Mouse (Mus musculus) megakaryocyte-erythroid progenitor cell, adult 5-6 weeks (primary cell): Measurements from ENCODE around the gene Gm4767. TPM values are rescaled to one million over a fixed set of nuclear protein-coding genes. Genes with fewer than 3 reads are reported as not detected.
"Not testable (repeated sequence)": the region's sequence is repeated elsewhere in the genome, so short reads cannot be mapped to it uniquely, and the experiment has no call there.

Source experiments
- ATAC-seq: replicated peaks from 2 replicates; pipeline ENCODE4 v1.8.0; 2016; ENCODE audit warnings: mild to moderate bottlenecking, inconsistent platforms; ENCODE audit not compliant: severe bottlenecking, poor library complexity, low FRiP score, low TSS enrichment
- total RNA-seq, 2 experiments: library from RNA; stranded (forward) in 1 of 2; stranded (reverse) in 1 of 2; fragments of 200-1000, 215-1000 nt in 1 of 2; fragments of >200 nt in 1 of 2; fragmentation: Nextera tagmentation in 1 of 2; gene quantifications; 2 replicates each; pipeline ENCODE4 v1.2.3; 2014 to 2017

Gene Gm4767
- 1.2 and 8.6 TPM in 2 replicates for total RNA-seq (2014; fragmentation: Nextera tagmentation)
- 0.72 TPM in 1 of 2 replicates, not detected in the other for total RNA-seq (2017)

GRCm38 (mm10) chr10:81811899-81812298 lies at the start of gene Gm4767:
Gene Gm4767 (plus strand): TSS chr10:81812186.
- ATAC-seq = not testable (repeated sequence)

GRCm38 (mm10) chr10:81770506-81771403 lies 41.2 kb upstream of the Gm4767 start, which contains the start of gene Gm3055:
Gene Gm3055 (minus strand): TSS chr10:81771161.
- peak; percentile 85 for ATAC-seq

GRCm38 (mm10) chr10:81771404-81771777 lies 40.6 kb upstream of the Gm4767 start:
- ATAC-seq = not testable (repeated sequence)

GRCm38 (mm10) chr10:81846219-81846618 lies 34.2 kb downstream of the Gm4767 start:
- not testable (repeated sequence) for ATAC-seq

- ATAC-seq = peak; percentile 100
Observed at GRCm38 (mm10) chr10:81863409-81864407, 51.7 kb downstream of the Gm4767 start, which contains the start of gene Gm32687. Gene Gm32687 (plus strand): TSS chr10:81863934.

Other genes with a start within 250 kb of the Gm4767 start
- 4.2 and 5.9 TPM in 2 replicates for gene Tle2, start 237.6 kb upstream of the Gm4767 start, total RNA-seq (2014; fragmentation: Nextera tagmentation)
- gene Tle2, start 237.6 kb upstream of the Gm4767 start, total RNA-seq (2017) = 0.33 and 0.69 TPM in 2 replicates
- gene Tle6, start 211.1 kb upstream of the Gm4767 start, total RNA-seq (2014; fragmentation: Nextera tagmentation) = 7.9 and 14.3 TPM in 2 replicates
- gene Tle6, start 211.1 kb upstream of the Gm4767 start, total RNA-seq (2017) = 3.5 and 14.3 TPM in 2 replicates
- gene BC025920, start 205.9 kb upstream of the Gm4767 start, total RNA-seq (2014; fragmentation: Nextera tagmentation) = 3.4 and 4.5 TPM in 2 replicates
- 2.8 and 4.6 TPM in 2 replicates for gene BC025920, start 205.9 kb upstream of the Gm4767 start, total RNA-seq (2017)
- 13.7 and 18.3 TPM in 2 replicates for gene Sirt6, start 184.4 kb upstream of the Gm4767 start, total RNA-seq (2014; fragmentation: Nextera tagmentation)
- 2.1 and 5.5 TPM in 2 replicates for gene Sirt6, start 184.4 kb upstream of the Gm4767 start, total RNA-seq (2017)
- gene Ankrd24, start 183.6 kb upstream of the Gm4767 start, total RNA-seq (2014; fragmentation: Nextera tagmentation) = 7.7 and 10.4 TPM in 2 replicates
- gene Ankrd24, start 183.6 kb upstream of the Gm4767 start, total RNA-seq (2017) = 2.1 and 3.0 TPM in 2 replicates
- gene Gm10778, start 163.1 kb upstream of the Gm4767 start, total RNA-seq (2014; fragmentation: Nextera tagmentation) = 4.5 and 4.6 TPM in 2 replicates
- 4.2 and 6.6 TPM in 2 replicates for gene Gm10778, start 163.1 kb upstream of the Gm4767 start, total RNA-seq (2017)
- 3.2 and 7.4 TPM in 2 replicates for gene Zfp433, start 107.4 kb upstream of the Gm4767 start, total RNA-seq (2014; fragmentation: Nextera tagmentation)
- 16.8 and 19.8 TPM in 2 replicates for gene Zfp433, start 107.4 kb upstream of the Gm4767 start, total RNA-seq (2017)
- 1.6 and 3.9 TPM in 2 replicates for gene Gm3055, start 41.0 kb upstream of the Gm4767 start, total RNA-seq (2014; fragmentation: Nextera tagmentation)
- gene Gm3055, start 41.0 kb upstream of the Gm4767 start, total RNA-seq (2017) = 2.4 and 3.0 TPM in 2 replicates
- gene Gm32687, start 51.7 kb downstream of the Gm4767 start, total RNA-seq (2014; fragmentation: Nextera tagmentation) = 5.7 and 8.0 TPM in 2 replicates
- 7.1 and 12.4 TPM in 2 replicates for gene Gm32687, start 51.7 kb downstream of the Gm4767 start, total RNA-seq (2017)
- 0.84 TPM in 1 of 2 replicates, not detected in the other for gene Zfp781, start 118.3 kb downstream of the Gm4767 start, total RNA-seq (2014; fragmentation: Nextera tagmentation)
- 0.05 TPM in 1 of 2 replicates, not detected in the other for gene Zfp781, start 118.3 kb downstream of the Gm4767 start, total RNA-seq (2017)
- gene Zfp873, start 235.9 kb downstream of the Gm4767 start, total RNA-seq (2014; fragmentation: Nextera tagmentation) = 10.4 and 17.6 TPM in 2 replicates
- gene Zfp873, start 235.9 kb downstream of the Gm4767 start, total RNA-seq (2017) = 4.8 and 7.4 TPM in 2 replicates